Mouse (Mus musculus): ENCODE results near the gene Slc34a2.

Slc34a2 gene

DNA sequence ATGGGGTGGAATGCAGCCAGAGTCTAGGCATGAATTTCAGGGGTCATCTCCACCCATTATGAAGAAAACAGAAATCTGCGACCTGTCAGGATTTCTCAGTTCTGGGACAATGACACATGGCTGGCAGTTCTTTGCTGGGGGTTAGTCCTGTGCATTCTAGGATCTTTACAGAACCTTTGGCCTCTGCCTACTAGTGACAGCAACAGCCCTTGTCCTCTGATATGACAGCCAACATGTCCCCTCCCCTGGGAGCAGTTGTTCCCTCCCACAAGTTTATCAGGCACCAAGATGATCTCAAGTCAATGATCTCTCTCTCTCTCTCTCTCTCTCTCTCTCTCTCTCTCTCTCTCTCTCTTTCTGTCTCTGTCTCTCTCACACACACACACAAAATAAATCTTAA is 6.5 kb upstream of the Slc34a2 start:
- no peak for DNase-seq

DNA sequence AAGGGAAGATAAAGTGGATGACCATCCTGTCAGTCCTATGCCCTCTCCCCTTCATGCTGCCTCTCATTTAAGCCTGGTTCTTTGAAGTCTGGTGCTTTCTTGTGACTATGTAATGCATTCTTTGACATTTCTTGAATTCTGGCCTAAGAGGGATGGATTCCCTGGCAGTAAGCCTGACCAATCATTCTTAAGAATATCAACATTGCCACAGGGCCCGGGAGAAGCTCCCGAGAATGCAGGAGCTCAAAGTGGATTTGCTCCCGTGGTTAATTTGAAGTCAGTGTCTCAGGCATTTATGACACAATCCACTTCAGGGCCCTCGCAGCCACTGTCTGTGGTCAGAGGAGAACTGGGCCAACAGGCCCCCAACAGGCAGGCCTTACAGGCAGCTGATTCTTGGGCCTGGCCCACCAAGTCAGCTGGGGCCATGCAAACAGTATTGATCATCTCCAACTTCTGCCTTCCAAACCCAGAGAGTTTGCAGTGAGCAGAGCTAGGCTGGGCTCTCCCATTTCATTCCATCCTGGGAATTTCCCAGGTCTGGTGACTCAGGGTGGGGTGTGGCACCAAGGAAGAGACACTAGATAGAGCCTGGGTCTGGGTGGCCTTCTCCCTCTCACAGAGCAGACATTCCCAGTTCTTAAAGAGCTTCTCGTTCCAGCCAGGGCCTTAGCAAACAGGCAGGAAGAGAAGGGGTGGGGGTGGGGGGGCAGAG is 4.3 kb downstream of the Slc34a2 start:
- DNase-seq, result no peak

DNA sequence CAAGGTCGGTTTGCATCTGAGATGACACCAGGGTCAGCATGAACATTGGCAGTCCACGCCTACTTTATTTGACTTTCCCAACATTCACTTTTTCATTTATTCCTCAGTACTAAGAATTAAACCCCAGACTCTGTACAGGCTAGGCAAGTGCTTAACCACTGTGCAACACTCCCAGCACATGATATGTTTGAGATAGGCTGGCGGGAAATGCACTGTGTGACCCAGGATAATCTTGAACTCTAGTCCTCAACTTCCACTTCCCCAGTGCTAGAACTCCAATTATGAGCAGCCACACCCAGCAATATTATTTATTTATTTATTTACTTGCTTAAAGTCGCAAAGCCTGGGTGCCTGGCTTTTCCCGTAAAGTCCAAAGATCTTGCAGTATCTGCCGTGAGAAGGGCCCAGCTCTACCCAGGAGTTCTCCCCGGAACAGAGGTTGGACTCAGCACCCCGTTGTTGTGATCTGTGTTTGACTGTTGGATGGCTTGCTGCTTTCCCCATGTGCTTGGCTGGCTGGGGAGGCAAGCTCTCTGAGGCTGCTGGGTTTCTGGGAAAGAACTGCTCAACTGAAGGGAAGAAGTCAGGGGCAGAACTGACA is 5.0 kb downstream of the Slc34a2 start:
- DNase-seq, result no peak

GRCm38 (mm10) chr5:53043716-53044115 is 5.8 kb downstream of the Slc34a2 start:
- DNase-seq, result no peak

DNA sequence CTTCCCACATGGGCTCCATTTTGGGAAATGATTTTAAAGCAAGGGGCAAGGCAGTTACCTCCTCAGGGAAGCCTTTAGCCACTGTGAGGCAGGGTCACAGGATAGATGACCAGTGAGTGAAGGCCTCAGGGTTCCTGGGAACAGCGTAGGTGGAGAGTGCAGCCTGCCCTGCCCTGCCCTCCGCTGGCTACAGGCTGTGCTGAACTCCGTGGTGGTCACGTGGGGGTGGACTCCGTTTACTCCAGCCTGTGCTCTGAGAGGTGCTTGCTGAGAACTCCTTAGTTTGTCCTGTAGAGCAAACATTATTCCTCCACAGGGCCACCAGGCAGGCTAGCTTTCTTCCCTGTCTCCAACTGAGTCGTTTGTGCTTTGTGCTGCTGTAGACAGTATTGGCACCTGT is 10.1 kb downstream of the Slc34a2 start:
- DNase-seq, result peak; percentile 21 to 52

DNA sequence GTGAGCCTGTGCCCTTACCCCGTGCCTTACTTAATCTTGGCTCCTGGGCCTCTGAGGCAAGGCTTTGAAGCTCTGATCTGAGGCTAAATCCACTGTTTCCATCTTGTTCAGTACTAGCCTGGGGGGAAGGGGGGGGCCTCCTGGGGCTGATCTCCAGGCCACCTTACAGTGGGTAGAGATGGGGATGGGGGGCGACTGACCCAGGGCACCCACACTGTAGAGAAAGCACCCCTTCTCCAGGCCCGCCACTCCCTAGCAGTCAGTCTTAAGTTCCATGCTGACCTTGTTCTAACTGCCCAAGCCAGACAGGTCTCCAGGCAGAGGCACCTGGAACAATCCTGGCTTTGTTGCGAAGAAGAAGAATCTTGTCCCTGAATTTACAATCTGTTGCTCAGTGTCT is 10.7 kb downstream of the Slc34a2 start:
- DNase-seq, result no peak

GRCm38 (mm10) chr5:53049046-53049445 is 11.2 kb downstream of the Slc34a2 start:
- DNase-seq, result peak; percentile 52 to 72

DNA sequence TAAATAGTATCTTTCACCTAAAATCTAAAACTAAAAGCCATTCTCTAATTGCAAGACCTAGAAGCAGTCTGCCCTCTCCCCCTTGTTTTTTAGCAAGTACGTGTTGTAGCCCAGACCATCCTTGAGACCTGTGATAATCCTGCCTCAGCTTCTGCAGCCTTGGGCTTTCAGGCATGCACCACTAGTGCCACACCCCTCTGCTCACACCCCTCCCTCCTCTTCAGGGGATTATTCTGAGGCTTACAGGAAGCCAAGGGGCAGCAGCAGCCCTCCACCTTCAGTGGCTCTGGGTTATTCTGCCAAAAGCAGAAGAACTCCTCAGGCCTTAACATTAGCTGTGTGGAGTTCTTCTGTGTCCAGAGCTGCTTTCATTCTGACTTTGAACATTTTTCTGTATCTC is 13.1 kb downstream of the Slc34a2 start:
- no peak for DNase-seq

DNA sequence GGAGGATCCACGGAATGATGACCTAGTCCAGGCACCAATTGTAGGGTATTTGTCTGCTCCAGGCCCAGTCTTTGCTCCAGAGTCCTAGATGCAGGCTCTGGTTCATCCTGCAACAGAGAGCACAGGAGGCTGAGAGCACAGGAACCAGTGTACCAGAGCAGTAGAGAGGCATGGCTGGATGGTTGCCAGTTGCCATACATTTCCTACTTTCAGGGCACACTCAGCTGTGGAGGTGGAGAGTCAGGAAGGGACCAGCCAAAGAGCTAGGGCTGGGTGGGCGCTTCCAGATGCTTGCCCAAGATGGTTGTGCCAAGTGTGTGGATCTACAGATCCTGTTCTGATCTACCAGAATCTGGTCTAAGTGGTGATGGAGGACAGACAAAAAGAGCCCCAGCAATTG is 15.4 kb downstream of the Slc34a2 start:
- no peak for DNase-seq

- no peak for DNase-seq
These were observed 23.8 kb downstream of the Slc34a2 start for GRCm38 (mm10) chr5:53061532-53062130.

DNA sequence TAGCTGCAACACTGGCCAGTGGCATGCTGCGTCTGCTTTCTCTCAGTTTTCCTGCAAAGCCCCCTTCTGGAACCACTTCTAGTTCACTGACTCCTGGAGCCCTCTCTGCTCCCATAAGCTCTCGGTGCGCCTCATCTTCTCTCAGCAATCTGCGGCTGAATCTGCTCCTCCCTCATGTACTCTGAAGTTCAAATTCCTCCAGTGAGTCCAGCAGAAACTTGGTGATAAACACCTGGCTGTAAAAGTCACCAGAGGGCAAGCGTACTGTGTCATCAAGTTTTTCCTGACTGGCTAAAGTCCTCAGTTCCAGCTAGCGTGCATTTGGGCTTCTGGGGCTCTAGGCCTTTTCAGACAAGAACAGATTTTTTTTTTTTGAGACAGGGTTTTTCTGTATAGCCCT is 36.7 kb downstream of the Slc34a2 start:
- peak in 1 of 2 experiments; percentile 10 for DNase-seq

GRCm38 (mm10) chr5:53078453-53078852 is 40.6 kb downstream of the Slc34a2 start:
- peak; percentile 14 to 56 for DNase-seq

DNA sequence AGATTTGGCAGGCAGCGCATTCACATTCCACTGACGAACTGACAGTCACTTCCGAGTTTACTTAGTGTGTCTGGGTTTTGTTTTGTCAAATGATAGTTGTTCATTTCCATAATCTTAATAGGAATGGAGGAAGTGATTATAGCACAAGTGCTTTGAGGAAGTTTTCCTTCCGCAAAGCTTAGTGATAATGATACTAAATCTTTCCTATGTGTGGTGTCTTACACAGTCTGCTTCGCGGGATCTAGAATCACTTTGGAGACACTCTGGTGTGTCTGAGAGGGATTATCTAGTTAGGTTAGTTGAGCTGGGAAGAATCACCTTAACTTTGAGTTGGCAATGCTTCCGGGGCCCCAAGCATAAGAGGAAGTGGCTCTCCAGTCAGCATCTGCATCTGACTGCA is 49.6 kb downstream of the Slc34a2 start:
- no peak for DNase-seq

GRCm38 (mm10) chr5:53091331-53091730 is 53.5 kb downstream of the Slc34a2 start:
- no peak for DNase-seq

- peak in 1 of 2 experiments; percentile 58 for DNase-seq
These were observed 64.1 kb downstream of the Slc34a2 start for GRCm38 (mm10) chr5:53101848-53102473.

DNA sequence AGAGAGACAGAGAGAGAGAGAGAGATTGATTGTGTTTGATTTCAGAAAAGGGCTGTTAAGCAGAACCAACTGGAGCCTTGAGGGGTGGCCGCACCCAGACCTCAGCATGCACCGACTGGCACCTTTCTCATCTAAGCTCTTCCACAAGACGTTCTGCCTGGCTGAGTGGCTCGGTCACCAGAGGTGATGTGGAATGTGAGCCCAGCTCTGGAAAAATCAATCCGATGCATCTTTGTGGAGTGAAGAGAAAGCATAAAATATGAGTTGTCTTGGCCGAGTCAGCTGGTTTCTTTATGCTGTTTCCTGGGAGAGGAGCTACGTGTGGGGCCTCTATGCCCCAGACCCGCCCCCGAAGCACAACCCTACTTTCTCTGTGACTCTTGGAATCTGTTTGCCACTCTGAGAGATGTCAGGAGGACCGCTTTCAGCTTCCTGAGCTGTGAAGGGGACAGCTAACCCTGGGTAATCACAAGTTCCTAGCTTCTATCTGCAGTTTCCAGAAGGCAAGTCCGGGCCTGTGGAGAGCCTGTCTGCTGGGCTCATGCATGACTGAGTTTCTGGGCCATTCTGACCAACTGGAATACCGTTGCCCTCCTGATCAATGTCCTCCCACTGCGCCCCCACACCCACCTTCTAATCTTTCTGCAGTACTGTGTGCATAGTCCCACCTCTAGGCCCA is 66.4 kb downstream of the Slc34a2 start:
- peak; percentile 42 to 55 for DNase-seq

- DNase-seq, result peak; percentile 71 to 83
These were observed 67.8 kb downstream of the Slc34a2 start for GRCm38 (mm10) chr5:53105716-53106115.

- DNase-seq, result peak; percentile 28 to 31
These were observed 68.2 kb downstream of the Slc34a2 start for GRCm38 (mm10) chr5:53106125-53106524.

GRCm38 (mm10) chr5:53106731-53107130 is 68.8 kb downstream of the Slc34a2 start:
- DNase-seq, result no peak

- peak in 1 of 2 experiments; percentile 38 for DNase-seq
These were observed 70.1 kb downstream of the Slc34a2 start for GRCm38 (mm10) chr5:53108026-53108425.

- peak in 1 of 2 experiments; percentile 33 for DNase-seq
These were observed 70.8 kb downstream of the Slc34a2 start for GRCm38 (mm10) chr5:53108668-53109067.

DNA sequence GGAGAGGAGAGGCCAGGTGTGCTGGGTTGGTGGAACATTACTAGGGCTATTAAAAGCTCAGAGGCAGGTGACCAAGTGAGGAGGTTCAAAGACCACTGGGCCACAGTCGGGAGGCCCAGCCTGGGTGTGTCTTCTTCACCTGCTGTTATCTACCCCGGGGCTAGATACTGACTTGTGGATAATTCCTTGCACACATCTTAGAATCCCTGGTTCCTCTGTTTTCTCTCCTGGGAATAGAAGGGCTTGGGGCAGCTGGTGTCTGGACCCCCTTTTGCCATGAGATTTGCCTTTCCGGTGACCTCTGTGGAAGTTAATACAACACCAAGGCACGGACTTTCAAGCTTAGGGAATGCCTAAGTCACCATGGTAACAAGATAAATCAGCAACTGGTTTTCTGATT is 72.3 kb downstream of the Slc34a2 start:
- DNase-seq, result peak in 1 of 2 experiments; percentile 48

DNA sequence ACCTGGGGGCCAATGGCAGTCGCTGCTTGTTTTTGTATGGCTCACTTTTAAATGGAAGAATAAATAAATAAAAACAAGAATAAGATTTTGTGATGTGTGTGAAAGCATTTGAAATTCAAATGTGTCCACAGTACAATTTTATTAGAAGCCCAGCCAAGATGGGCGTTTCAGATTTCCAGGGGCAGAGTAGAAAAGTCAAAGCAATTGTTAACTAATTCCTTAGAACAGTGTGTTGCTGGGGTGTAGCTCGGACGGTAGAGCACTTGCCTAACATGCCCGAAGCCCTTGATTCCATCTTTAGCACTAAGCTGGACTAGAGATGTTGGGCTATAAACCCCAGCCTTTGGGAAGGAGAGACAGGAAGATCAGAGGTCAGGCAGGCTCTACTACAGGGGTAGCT is 73.2 kb downstream of the Slc34a2 start:
- peak in 1 of 2 experiments; percentile 38 for DNase-seq

All from kidney, postnatal 4 days (tissue).